Mouse (Mus musculus) thymus, postnatal 10 days (tissue): ENCODE measurements around the gene Jak3.
A peak's percentile ranks its signal among the peaks of the same experiment; 100 is the strongest.

Source experiments
- DNase-seq, 2 experiments: peaks; one replicate each; pipeline ENCODE4 v3.0.0; 2021; ENCODE audit warnings: low spot score in 2 of 2

The Jak3 gene

DNA sequence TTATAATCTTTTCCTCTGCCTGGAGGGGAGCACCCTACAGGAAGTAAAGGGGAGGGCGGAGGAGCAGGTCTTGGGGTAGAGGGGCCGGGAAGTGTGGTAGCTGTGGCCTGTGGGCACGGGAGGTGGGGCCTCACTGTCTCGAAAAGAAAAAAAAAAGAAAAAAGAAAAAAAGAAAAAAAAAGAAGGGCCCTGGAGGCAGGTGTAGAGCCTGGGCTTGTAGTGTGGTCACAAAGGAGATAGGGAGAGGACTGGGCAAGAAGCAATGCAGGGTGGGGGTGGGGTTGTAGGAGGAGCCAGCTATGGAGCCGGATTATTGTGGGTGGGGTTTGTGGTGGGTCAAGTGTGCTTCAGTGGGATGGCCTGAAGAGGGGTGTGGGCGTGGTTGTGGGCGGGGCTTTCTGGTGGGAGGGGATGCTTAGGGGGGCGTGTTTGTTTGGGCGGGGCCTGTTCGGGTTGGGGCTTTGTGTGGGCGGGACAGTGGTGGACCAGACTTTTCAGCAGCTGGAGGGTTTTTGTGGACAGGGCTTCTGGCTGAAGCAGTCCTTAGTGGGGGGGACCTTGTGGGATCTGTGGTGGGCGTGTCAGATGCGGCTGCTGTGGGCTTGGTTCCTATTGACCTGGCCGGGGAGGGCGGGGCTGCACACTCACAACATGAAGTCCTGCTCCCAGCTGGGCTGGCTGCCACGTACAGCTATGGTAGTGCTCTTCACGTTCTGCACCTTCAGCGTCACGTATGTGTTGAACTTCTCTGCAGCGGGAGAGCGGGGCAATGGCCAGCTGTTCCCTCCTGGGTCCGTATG is 10.6 kb upstream of the Jak3 start:
- DNase-seq, result peak; percentile 40 to 45

- no peak for DNase-seq
Observed at GRCm38 (mm10) chr8:71666855-71667254, 9.2 kb upstream of the Jak3 start.

DNA sequence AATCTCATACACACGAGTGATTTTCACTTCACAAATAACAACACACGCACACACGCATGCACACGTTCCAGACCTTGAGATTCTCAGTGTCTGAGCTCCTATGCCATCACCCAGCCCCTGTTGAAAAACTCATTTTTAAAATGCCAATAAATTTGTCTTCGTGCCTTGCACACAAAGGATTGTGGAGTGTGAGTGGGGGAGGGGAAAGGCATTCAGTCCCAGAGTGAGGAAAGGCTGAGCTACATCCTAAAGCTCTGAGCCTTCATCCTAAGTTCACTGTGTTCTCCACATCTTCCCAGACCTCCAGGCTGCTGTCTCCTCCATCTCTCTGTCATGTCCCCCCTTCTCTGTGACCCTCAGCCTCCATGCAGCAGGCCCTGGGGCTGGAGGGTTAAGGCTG is 8.8 kb upstream of the Jak3 start:
- no peak for DNase-seq

- DNase-seq, result peak in 1 of 2 experiments; percentile 28
Observed at GRCm38 (mm10) chr8:71668220-71668975, 7.7 kb upstream of the Jak3 start.

DNA sequence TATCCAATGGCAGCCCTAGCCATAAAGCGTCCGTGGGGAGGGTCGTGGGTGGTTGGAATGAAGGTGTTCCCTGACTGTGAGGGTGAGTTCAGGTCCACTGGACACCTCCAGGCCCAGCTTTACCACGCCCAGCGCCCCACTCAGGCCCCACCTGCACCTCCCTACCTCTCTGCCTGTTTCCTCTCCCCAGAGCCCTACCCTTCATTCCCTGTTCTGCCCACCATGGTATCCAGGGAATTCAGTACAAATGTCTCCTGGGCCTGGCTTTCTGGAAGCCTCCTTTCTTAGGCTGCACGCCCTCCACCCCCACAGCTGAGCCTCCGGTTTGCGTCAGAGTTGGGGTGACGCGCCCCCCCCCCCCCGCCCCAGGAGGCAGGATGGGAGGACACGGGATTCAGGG is 5.9 kb upstream of the Jak3 start:
- DNase-seq, result no peak

DNA sequence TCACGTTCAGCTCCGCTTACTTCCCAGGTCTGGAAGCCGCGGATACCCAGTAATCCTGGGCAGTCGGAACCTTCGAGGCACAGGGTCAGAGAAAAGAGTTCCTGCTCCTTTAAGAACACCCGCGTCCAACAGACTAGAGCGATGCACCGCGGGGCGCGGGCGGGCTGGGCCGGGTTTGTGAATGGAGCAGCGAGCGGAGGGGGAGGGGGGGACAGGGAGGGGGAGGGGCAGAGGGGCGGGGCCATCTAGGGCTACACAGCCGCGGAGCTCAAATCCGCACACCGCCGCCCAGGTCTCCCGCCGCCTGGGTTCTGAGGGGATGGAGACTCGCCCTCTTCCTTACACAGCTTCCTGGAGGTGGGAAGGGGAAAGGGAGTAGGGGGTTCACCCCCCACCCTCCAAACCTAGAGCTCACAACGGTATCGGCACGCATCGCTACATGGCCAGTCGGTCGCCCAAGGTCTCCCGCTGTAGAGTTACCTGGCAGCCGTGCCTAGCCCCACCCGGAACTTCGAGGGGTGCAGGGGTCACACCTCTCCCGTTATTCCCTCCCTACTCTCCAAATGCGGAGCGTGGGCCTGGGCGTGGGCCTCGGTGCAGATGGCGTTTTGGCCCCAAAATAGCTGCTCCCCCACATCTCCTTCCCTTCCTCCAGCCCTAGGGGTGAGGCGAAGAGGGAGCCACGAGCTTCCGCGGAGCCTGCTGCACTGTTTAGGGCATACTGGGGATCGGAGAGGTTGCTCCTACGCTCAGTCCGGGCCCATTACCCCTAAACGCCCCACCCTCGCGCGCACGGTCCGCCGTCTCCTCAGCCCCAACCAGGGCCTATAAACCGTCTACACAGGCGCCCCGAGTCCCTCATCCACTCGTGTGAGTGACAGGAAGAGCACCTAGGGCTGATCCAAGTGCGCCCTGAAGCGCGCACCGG is 5.2 kb upstream of the Jak3 start:
- peak in 1 of 2 experiments; percentile 15 for DNase-seq

DNA sequence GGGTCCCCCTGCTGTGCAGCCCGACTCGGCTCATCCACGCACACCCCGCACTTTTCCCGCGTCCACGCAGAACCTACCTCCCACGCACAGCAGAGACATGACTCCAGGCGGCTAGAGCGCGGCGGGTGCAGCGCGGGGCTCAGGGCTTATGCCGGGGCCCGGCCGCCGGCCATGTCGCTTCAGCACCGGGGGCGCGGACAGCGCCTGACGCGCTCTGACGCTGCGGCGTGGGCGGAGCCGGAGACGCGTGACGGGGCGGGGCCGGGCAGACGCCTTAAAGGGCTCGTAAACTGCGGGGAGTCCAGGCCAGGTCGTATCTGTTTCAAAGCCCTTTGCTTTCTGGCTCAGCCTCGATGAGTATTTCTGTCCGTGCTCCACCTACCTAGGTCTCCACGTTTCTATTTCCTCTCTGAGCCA is 4.5 kb upstream of the Jak3 start, which contains the start of gene Unc13a:
Gene Unc13a (minus strand): TSS at position 209 of the 417 bp plus-strand sequence.
- peak; percentile 80 to 94 for DNase-seq

GRCm38 (mm10) chr8:71672168-71672735 is 3.8 kb upstream of the Jak3 start:
- DNase-seq, result no peak

GRCm38 (mm10) chr8:71674071-71674470 is 2.0 kb upstream of the Jak3 start:
- DNase-seq, result no peak

DNA sequence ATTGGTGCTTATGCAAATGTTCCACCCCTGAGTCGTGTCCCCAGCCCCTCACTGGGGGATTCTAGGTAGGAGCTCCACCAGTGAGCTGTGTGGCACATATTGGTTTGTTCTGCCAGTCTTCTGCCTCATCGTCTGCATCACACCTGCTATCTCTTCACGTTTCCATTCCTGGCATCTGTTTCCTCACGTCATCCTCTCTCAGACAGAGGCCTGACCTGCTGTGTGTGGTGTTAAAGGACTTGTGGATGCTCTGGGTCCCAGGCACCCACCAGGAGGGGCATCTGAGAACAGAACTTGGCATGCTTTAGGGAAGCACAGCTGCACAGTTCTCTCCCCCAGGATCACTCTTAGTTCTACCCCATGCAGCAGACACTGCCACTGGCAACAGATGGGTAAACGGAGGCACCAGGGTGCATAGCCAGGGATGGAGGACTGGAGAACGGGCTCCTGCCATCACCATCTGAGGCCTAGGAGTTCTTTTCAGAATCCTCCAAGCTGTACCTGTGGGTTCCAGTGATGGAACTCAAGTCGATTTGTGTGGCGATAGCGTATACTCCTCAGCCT is 558 bp upstream of the Jak3 start:
- DNase-seq, result no peak

GRCm38 (mm10) chr8:71676803-71677202 is 707 bp downstream of the Jak3 start:
- DNase-seq, result no peak

DNA sequence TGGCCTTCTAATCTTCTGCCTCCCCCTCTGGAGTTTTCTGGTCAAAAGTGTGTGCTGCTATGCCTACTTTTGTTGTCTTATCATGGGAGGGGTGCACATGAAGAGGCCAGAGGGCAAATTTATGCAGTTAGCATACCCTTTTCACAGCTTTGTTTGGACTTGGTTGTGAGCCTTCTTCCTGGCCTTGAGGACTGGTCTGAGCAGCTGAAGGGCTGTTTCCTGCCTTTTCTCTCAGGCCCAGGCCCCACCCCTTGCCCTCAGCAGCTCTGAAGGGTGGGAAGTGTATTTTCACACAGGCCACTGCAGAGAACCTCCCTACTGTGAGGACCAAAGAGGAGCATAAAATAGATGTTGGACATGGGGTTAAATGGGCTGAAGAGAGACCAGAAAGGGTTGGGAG is 1.5 kb downstream of the Jak3 start:
- DNase-seq, result no peak

- no peak for DNase-seq
Observed at GRCm38 (mm10) chr8:71678216-71678615, 2.1 kb downstream of the Jak3 start.

DNA sequence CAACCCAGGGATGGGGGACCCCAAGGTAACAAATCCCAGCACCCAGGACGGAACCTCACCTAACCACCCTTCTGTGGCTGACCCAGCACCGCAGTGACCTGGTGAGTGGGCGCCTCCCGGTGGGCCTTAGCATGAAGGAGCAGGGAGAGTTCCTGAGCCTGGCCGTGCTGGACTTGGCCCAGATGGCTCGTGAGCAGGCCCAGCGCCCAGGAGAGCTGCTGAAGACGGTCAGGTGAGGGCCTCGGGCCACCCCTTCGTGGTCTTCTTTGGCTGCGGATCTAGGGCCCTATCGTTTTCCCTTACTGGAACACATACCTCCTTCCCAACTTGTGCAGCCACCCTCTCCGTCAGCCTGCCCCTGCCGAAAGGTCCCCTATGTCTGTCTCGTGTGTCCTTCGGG is 3.0 kb downstream of the Jak3 start:
- no peak for DNase-seq

- no peak for DNase-seq
Observed at GRCm38 (mm10) chr8:71679550-71680168, 3.6 kb downstream of the Jak3 start.

- no peak for DNase-seq
Observed at GRCm38 (mm10) chr8:71680471-71680870, 4.4 kb downstream of the Jak3 start.

GRCm38 (mm10) chr8:71681369-71681915 is 5.3 kb downstream of the Jak3 start:
- DNase-seq, result no peak

GRCm38 (mm10) chr8:71682832-71683231 is 6.7 kb downstream of the Jak3 start:
- DNase-seq, result no peak

DNA sequence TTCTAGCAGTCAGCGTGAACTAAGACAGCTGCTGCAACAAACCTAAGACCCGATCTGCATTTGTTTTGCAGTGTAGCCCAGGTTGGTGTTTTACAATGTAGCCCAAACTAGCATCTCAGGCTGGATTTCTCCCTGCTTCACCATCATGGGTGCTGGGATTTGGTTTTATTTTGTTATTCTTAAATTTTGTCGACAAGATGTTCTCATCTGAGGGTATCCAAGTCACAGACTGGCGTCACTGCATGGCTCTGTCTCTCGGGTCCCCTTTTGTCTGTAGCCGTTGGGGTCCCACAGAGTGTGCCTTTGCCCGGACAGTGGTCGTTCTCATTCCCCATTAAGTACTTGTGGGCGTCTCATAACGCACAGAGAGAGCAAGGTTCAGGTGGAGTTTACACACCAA is 8.6 kb downstream of the Jak3 start:
- DNase-seq, result no peak

GRCm38 (mm10) chr8:71685573-71685972 is 9.5 kb downstream of the Jak3 start:
- no peak for DNase-seq
